Mouse (Mus musculus) heart, embryonic 12.5 days (tissue): ENCODE results near the gene Erc2. TPM values are rescaled to one million over a fixed set of nuclear protein-coding genes. Genes with fewer than 3 reads are reported as not detected.

Experiments
- ATAC-seq: fragments of 200-750 bp; cut with Nextera tagmentation; 2 replicates; pipeline ENCODE4 v1.8.0; 2017; ENCODE audit warnings: moderate TSS enrichment, moderate library complexity; ENCODE audit not compliant: insufficient number of reproducible peaks, low FRiP score
- H3K27ac ChIP-seq: fragments of 300-500 bp; sonication (generic); 2 replicates; pipeline ENCODE4 v1.5.1; 2016; ENCODE audit warnings: mild to moderate bottlenecking, moderate library complexity; ENCODE audit not compliant: poor library complexity, severe bottlenecking
- H3K27me3 ChIP-seq: fragments of 300-500 bp; sonication (generic); replicated peaks from 2 replicates; pipeline ENCODE4 v1.6.1; 2016; ENCODE audit warnings: mild to moderate bottlenecking, moderate library complexity
- H3K36me3 ChIP-seq: fragments of 300-500 bp; sonication (generic); 2 replicates; pipeline ENCODE4 v1.6.1; 2016; ENCODE audit warnings: mild to moderate bottlenecking, moderate library complexity
- H3K4me1 ChIP-seq: fragments of 300-500 bp; sonication (generic); replicated peaks from 2 replicates; pipeline ENCODE4 v1.6.1; 2016; ENCODE audit warnings: mild to moderate bottlenecking
- H3K4me2 ChIP-seq: fragments of 300-500 bp; sonication (generic); 2 replicates; pipeline ENCODE4 v1.6.1; 2016; ENCODE audit warnings: mild to moderate bottlenecking, moderate library complexity
- H3K4me3 ChIP-seq: fragments of 300-500 bp; sonication (generic); 2 replicates; pipeline ENCODE4 v1.5.1; 2016; ENCODE audit warnings: mild to moderate bottlenecking
- H3K9ac ChIP-seq: fragments of 300-500 bp; sonication (generic); 2 replicates; pipeline ENCODE4 v1.6.1; 2016; ENCODE audit warnings: mild to moderate bottlenecking, moderate library complexity
- H3K9me3 ChIP-seq: fragments of 300-500 bp; sonication (generic); replicated peaks from 2 replicates; pipeline ENCODE4 v1.6.1; 2016; ENCODE audit warnings: mild to moderate bottlenecking, moderate library complexity
- WGBS: fragments of 180-500 bp; shearing (Covaris S2); methylation state at CpG from one replicate; pipeline ENCODE4 v1.1.7; 2016; 5-methylcytosine and 5-hydroxymethylcytosine counted together
- polyA plus RNA-seq: library from polyadenylated mRNA; unstranded; fragments of >200 nt; fragmentation: Nextera tagmentation; extraction: Ambion mirVana; gene quantifications from 2 replicates; pipeline ENCODE4 v1.2.1, GENCODE M21; 2016

Gene Erc2
- polyA plus RNA-seq, 1 experiment from 2014 or later, result 3.9 TPM

DNA sequence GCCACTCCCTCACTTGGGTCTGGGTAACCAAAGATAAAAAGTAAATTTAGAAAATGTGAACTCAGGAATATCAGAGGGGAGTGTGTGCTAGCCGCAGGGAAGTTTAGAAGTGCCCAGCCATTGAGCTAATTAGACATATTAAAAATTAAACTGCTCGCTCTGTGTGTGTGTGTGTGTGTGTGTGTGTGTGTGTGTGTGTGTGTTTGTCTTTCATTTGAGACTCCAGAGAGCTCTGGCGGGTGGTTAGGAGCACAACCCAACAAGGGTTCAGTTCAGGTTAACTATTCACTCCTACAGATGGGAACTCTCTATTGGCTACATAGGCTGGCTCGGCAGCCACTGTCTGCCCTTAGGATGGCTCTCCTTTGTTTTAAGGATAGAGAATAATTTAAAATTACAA lies 97.4 kb downstream of the Erc2 start:
- Histone ChIP-seq H3K9ac (no peak overlapping the region), H3K4me2 (no peak overlapping the region), H3K4me1 (no peaks in the 10 kb centered on the region), H3K4me3 (no peak overlapping the region), H3K36me3 (no peaks in the 10 kb centered on the region), H3K27ac (no peak overlapping the region), H3K27me3 (no peaks in the 10 kb centered on the region), H3K9me3 (no peaks in the 10 kb centered on the region)
- ATAC-seq, result no peak
- WGBS, result 78% methylated on average over 4 of the region's 4 CpGs

DNA sequence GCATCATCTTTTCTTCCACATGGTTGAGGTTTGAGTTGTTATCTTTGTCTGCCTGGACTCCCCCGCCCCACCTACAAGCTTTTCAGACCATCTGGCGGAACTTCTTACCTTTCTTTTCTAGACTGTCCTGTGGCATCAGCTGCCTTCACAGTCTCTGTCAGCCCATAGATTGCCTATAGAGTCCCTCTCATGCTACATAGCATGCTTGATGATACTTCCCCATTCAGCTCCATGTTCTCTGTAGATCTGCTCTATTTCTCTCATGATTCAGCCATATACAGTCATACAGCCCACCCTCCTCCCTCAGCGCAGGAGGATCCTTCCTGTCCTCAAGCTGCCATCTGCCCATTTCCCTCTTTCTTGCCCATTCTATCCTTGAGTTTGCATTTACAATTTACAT lies 98.7 kb downstream of the Erc2 start:
- Histone ChIP-seq H3K27ac (no peak overlapping the region), H3K4me1 (no peaks in the 10 kb centered on the region), H3K4me2 (no peak overlapping the region), H3K9me3 (no peaks in the 10 kb centered on the region), H3K36me3 (no peaks in the 10 kb centered on the region), H3K27me3 (no peaks in the 10 kb centered on the region), H3K9ac (no peak overlapping the region), H3K4me3 (no peak overlapping the region)
- WGBS, result 86% methylated on average over 3 of the region's 3 CpGs
- no peak for ATAC-seq

DNA sequence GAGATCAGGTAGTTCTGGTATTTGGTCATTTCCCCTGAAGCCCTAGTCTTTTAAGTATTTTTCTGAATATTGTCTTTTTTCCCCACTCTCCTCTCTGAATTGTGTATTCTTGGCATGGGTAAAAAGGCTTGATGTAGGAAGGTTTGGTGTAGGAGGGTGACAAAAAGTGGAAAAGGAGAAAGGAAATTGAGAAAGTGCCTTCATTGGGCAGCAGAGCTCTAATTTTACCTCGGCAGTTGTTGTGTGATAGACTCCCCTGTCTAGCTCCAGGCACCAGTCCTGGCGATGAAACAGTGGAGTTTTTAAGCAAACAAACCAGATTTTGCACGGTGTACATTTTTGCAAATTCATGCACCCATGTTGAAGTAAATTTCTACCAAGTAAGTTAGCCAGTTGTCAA lies 99.5 kb downstream of the Erc2 start:
- Histone ChIP-seq H3K9me3 (no peaks in the 10 kb centered on the region), H3K9ac (no peak overlapping the region), H3K4me1 (no peaks in the 10 kb centered on the region), H3K27me3 (no peaks in the 10 kb centered on the region), H3K4me2 (no peak overlapping the region), H3K4me3 (no peak overlapping the region), H3K36me3 (no peaks in the 10 kb centered on the region), H3K27ac (no peak overlapping the region)
- no peak for ATAC-seq
- WGBS, result 68% methylated on average over 3 of the region's 3 CpGs

DNA sequence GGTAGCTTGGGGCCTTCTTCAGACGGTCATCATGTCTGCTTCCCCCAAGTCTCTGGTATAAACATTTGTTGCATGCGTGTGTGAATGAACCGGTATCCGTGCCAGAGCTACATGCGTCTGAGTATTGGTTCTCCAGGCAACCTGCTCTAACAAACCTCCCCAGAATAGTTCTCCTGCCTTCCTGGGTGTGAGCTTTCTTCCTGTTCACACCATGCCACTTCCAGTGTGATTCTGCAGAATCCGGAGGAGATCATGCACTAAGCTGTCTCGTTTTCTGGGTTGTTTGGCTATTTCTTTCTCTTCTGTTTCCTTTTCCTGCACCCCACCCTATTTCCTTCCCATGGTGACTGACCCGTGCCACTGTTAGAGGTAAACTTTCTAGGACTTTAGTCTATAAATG lies 105.3 kb downstream of the Erc2 start:
- WGBS, result 70% methylated on average over 8 of the region's 8 CpGs
- no peak for ATAC-seq
- no peaks in the 10 kb centered on the region for H3K27me3 ChIP-seq
- no peak overlapping the region for H3K4me2 ChIP-seq
- H3K36me3 ChIP-seq, result no peaks in the 10 kb centered on the region
- no peaks in the 10 kb centered on the region; the same call in 1 of the 2 replicates for H3K4me1 ChIP-seq
- no peak overlapping the region for H3K27ac ChIP-seq
- H3K9ac ChIP-seq, result no peak overlapping the region
- H3K4me3 ChIP-seq, result no peak overlapping the region
- no peaks in the 10 kb centered on the region for H3K9me3 ChIP-seq

DNA sequence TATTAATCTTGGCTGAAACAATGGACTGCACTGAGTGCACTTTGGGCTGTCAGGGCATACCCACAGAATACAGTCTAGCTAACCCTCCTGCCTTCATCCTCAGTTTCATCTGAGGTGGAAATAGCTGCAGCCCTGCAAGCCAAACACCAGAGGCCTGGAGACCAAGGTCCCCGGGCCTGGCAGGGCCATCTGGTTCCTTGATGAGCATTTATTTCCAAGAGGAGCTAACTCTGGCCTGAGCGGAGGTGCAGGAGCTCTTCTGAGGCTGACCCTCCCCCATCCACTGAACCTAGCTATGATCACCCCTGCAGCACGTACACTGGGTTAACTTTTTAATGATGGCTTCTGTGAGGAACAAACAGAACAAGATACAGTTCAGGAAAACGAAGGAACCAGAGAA lies 108.9 kb downstream of the Erc2 start:
- no peak for ATAC-seq
- Histone ChIP-seq H3K36me3 (no peaks in the 10 kb centered on the region), H3K4me1 (no peaks in the 10 kb centered on the region; the same call in 1 of the 2 replicates), H3K4me2 (no peak overlapping the region), H3K27me3 (no peaks in the 10 kb centered on the region), H3K9ac (no peak overlapping the region), H3K4me3 (no peak overlapping the region), H3K27ac (no peak overlapping the region), H3K9me3 (no peaks in the 10 kb centered on the region)
- 40% methylated on average over 4 of the region's 4 CpGs for WGBS

DNA sequence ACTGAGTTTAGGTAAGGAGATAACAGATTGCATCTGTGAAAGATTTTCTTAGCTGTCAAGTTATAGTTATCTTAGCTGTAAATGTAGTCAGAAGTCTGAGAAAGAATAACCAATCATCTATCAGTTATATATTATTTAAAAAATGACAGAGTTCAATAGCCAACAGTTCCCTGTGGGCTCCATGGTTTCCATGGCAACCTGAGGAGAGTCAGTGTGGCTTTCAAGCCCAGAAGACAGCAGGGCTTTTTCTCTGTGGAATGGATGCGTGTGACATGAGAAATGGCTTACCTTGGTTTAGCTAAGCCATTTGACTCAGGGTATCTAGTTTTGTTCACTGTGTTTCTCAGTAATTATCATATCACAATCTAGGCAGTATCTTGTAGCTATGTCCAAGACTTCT lies 117.2 kb downstream of the Erc2 start:
- Histone ChIP-seq H3K4me1 (0 out of 2 replicates have a peak, but pooled peaks cover 3% of the 10 kb centered on the region), H3K4me2 (no peak overlapping the region), H3K9ac (no peak overlapping the region), H3K36me3 (no peaks in the 10 kb centered on the region), H3K9me3 (no peaks in the 10 kb centered on the region), H3K4me3 (no peak overlapping the region), H3K27me3 (peaks cover 4% of the 10 kb centered on the region; the same call in 1 of the 2 replicates), H3K27ac (no peak overlapping the region)
- 78% methylated on average over 1 of the region's 1 CpGs for WGBS
- no peak for ATAC-seq

DNA sequence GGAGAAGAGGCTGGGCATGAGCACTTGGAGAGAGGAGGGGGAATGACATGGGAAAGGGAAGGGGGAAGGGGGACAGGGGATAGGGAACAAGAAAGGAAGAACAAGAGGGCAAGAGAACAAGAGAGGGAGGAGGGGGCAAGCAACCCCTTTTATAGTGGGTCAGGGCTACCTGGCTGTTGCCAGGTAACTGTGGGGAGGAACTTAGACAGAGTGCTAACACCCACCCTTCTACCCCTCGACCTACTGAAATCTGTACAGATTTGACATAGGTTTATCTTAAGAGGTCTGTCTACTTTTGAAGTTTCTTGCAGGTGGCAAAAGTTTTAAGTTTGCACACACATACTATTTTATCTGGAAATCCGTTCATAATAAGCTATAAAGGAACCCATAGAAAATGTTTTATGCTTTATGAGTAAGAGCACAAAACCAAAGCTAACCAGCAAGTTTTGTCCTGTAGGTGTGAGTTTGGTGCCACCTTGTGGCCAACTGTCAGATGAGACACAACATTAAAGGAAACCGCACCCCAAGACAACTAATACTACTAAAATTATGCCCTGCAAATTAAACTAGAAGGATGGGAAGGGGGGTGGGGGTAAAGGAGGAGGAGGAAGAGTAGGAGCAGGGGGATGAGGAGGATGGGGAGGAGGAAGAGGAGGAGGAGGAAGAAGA lies 119.2 kb downstream of the Erc2 start:
- Histone ChIP-seq H3K27ac (no peak overlapping the region), H3K9me3 (no peaks in the 10 kb centered on the region), H3K27me3 (peaks cover 4% of the 10 kb centered on the region; the same call in 1 of the 2 replicates), H3K4me2 (no peak overlapping the region), H3K4me1 (0 out of 2 replicates have a peak, but pooled peaks cover 3% of the 10 kb centered on the region), H3K36me3 (no peaks in the 10 kb centered on the region), H3K4me3 (no peak overlapping the region), H3K9ac (no peak overlapping the region)
- WGBS, result 20% methylated on average over 3 of the region's 3 CpGs
- no peak for ATAC-seq

DNA sequence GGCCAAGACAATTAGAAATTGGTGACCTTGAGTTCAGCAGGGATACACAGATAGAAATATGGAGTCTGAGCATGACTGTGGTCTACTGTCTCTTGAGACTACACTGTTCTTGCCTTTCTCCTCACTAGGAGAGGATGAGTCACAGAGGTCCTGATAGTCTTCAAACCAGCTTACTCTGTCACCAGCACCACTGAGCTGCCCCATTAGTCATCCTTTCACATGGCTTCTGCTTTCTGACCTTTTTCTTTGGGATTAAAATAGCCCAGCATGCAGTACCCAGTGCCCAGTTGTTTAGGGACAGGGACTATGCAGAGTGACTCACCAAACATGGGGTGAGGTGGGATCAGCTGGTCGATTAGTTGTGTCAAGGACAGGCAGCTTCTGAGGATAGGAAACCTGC lies 132.1 kb downstream of the Erc2 start:
- H3K4me1 ChIP-seq, result 0 out of 2 replicates have a peak, but pooled peaks cover 3% of the 10 kb centered on the region
- H3K4me2 ChIP-seq, result no peak overlapping the region
- WGBS, result 55% methylated on average over 1 of the region's 1 CpGs
- no peaks in the 10 kb centered on the region for H3K36me3 ChIP-seq
- H3K4me3 ChIP-seq, result no peak overlapping the region
- no peaks in the 10 kb centered on the region for H3K9me3 ChIP-seq
- no peak overlapping the region for H3K27ac ChIP-seq
- H3K9ac ChIP-seq, result no peak overlapping the region
- ATAC-seq, result no peak
- no peaks in the 10 kb centered on the region for H3K27me3 ChIP-seq

DNA sequence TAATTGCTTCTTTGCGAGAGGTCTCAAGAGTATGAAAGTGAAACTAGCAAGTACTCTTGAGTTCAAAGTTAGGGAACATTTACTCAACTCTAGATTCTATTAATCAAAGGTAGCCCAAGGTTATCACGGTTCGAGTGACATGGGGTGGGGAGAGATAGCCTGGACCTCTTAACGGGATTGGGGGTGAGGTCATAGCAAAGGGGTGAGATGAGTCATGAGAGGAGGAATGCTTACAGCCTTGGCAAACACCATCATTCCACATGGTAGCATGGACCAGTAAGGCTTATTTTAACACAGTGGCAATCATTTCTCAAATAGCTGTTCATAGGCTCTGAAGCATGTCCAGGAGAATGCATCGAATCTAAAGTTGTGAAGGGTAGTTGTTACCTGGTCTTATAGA lies 134.7 kb downstream of the Erc2 start:
- no peak overlapping the region for H3K9ac ChIP-seq
- no peaks in the 10 kb centered on the region for H3K36me3 ChIP-seq
- no peak overlapping the region for H3K27ac ChIP-seq
- no peak for ATAC-seq
- 54% methylated on average over 5 of the region's 5 CpGs for WGBS
- H3K27me3 ChIP-seq, result no peaks in the 10 kb centered on the region
- H3K9me3 ChIP-seq, result no peaks in the 10 kb centered on the region
- no peak overlapping the region for H3K4me3 ChIP-seq
- 0 out of 2 replicates have a peak, but pooled peaks cover 3% of the 10 kb centered on the region for H3K4me1 ChIP-seq
- H3K4me2 ChIP-seq, result no peak overlapping the region

DNA sequence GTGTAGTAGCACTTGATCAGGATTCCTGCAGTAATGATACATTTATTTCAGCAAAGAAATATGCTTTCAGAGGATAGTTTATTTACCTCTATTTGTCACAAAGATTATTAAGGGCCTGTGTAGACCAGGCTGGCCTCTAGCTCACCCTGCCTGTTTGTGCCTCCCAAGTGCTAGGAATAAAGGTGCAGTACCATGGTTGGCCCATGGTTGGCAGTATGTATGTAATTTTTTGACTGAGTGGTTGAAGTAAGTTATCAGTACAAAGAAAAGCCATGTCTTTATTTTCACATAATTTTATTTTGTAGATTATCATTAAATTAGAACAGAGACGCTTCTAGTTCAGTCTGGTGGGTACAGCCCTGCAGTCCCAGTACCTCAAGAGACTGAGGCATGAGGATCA lies 136.0 kb downstream of the Erc2 start:
- Histone ChIP-seq H3K27me3 (no peaks in the 10 kb centered on the region), H3K9me3 (no peaks in the 10 kb centered on the region), H3K4me2 (no peak overlapping the region), H3K36me3 (no peaks in the 10 kb centered on the region), H3K4me1 (0 out of 2 replicates have a peak, but pooled peaks cover 3% of the 10 kb centered on the region), H3K27ac (no peak overlapping the region), H3K9ac (no peak overlapping the region), H3K4me3 (no peak overlapping the region)
- ATAC-seq, result no peak
- WGBS, result 76% methylated on average over 1 of the region's 1 CpGs

DNA sequence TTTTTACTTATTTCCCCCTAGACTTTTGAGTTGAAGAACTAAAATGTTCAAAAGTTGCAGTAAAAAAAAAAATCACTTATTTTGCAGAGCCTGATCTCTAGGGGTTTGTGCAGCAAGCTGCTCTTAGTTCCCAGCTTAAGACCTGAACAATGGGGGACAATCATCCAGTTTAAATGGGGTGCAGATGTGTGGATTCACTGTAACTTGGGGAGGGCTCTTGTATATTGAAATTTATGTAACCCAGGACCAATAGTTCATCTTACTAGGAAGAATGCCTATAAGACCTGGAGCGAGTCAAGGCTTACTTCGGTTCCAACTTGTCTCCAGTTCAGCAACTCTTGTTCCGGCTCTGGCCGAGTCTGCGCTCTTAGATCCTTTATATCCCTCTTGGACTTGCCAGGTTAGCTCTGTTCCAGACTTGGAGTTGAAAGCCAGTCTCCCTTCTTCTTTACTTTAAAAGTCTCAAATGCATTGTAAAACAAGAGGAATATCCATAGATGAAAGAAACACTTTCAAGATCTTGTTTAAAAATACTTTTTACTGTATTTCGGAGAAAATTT lies 136.9 kb downstream of the Erc2 start:
- Histone ChIP-seq H3K36me3 (no peaks in the 10 kb centered on the region), H3K9me3 (no peaks in the 10 kb centered on the region), H3K4me1 (0 out of 2 replicates have a peak, but pooled peaks cover 3% of the 10 kb centered on the region), H3K27ac (no peak overlapping the region), H3K9ac (no peak overlapping the region), H3K4me3 (no peak overlapping the region), H3K27me3 (no peaks in the 10 kb centered on the region), H3K4me2 (no peak overlapping the region)
- ATAC-seq, result no peak
- 92% methylated on average over 6 of the region's 6 CpGs for WGBS

DNA sequence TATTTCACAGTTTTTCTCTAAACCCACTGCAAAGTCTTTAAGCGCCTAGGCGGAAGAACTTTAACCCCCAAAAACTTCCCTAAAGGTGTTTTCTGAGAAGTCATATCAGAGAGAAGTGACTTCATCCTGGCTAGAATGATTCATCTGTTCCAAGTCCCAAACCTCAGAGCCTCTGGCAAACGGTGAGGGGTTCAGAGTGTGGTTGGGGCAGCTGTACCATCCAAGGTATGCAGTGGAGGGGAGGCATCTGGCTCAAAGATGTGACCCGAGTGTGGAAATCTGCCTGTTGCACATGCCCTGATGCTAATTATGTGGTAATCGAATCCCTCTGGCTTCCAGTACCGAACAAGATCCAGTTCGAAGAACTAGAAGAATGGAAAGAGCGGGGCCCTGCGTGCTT lies 137.8 kb downstream of the Erc2 start:
- no peak overlapping the region for H3K4me2 ChIP-seq
- no peaks in the 10 kb centered on the region for H3K9me3 ChIP-seq
- H3K27me3 ChIP-seq, result no peaks in the 10 kb centered on the region
- no peak for ATAC-seq
- H3K36me3 ChIP-seq, result no peaks in the 10 kb centered on the region
- no peak overlapping the region for H3K9ac ChIP-seq
- H3K4me1 ChIP-seq, result 0 out of 2 replicates have a peak, but pooled peaks cover 3% of the 10 kb centered on the region
- H3K27ac ChIP-seq, result no peak overlapping the region
- no peak overlapping the region for H3K4me3 ChIP-seq
- 77% methylated on average over 9 of the region's 9 CpGs for WGBS
